Mouse (Mus musculus) heart, embryonic 11.5 days (tissue): ENCODE measurements at regions not wholly inside any gene's neighbourhood (a gene's known extent, or its start where the extent isn't known, plus 50 kb on each side); places are given as distances from the start of the nearest gene placed in this dataset.

Experiments used
- ATAC-seq: fragments of 200-750 bp; cut with Nextera tagmentation; replicated peaks from 2 replicates; pipeline ENCODE4 v1.8.0; 2017; ENCODE audit warnings: moderate library complexity; ENCODE audit not compliant: insufficient number of reproducible peaks, low FRiP score, low TSS enrichment
- H3K27ac ChIP-seq: fragments of 300-500 bp; sonication (generic); 2 replicates; pipeline ENCODE4 v1.5.1; 2014; ENCODE audit warnings: mild to moderate bottlenecking, low read depth, low read length
- H3K27me3 ChIP-seq: fragments of 300-500 bp; sonication (generic); 2 replicates; pipeline ENCODE4 v1.6.1; 2014; ENCODE audit warnings: mild to moderate bottlenecking, low read length, mixed read lengths; ENCODE audit not compliant: control insufficient read depth, insufficient read depth
- H3K36me3 ChIP-seq: fragments of 300-500 bp; sonication (generic); 2 replicates; pipeline ENCODE4 v1.6.1; 2014; ENCODE audit warnings: mild to moderate bottlenecking, low read length, moderate library complexity, mixed read lengths; ENCODE audit not compliant: control insufficient read depth, insufficient read depth
- H3K4me1 ChIP-seq: fragments of 300-500 bp; sonication (generic); 2 replicates; pipeline ENCODE4 v1.6.1; 2014; ENCODE audit warnings: low read length; ENCODE audit not compliant: control insufficient read depth, insufficient read depth
- H3K4me2 ChIP-seq: fragments of 300-500 bp; sonication (generic); 2 replicates; pipeline ENCODE4 v1.6.1; 2014; ENCODE audit warnings: mild to moderate bottlenecking, moderate library complexity
- H3K4me3 ChIP-seq: fragments of 300-500 bp; sonication (generic); 2 replicates; pipeline ENCODE4 v1.5.1; 2014; ENCODE audit warnings: low read depth, low read length
- H3K9ac ChIP-seq: fragments of 300-500 bp; sonication (generic); 2 replicates; pipeline ENCODE4 v1.6.1; 2014; ENCODE audit warnings: mild to moderate bottlenecking, low read depth, low read length, moderate library complexity
- H3K9me3 ChIP-seq: fragments of 300-500 bp; sonication (generic); replicated peaks from 2 replicates; pipeline ENCODE4 v1.6.1; 2016; ENCODE audit warnings: low read length; ENCODE audit not compliant: control insufficient read depth
- WGBS: fragments of 180-500 bp; shearing (Covaris S2); extraction: QIAGEN DNeasy Blood & Tissue Kit; methylation state at CpG from one replicate; pipeline ENCODE4 v1.1.7; 2014; ENCODE audit not compliant: insufficient replicate concordance; 5-methylcytosine and 5-hydroxymethylcytosine counted together

- Histone ChIP-seq H3K4me2 (no peak overlapping the region), H3K36me3 (no peaks in the 10 kb centered on the region), H3K9ac (no peak overlapping the region), H3K27ac (no peak overlapping the region), H3K9me3 (no peaks in the 10 kb centered on the region), H3K27me3 (no peaks in the 10 kb centered on the region), H3K4me3 (no peak overlapping the region), H3K4me1 (no peaks in the 10 kb centered on the region)
- 80% methylated on average over 11 of the region's 11 CpGs for WGBS
- ATAC-seq, result no peak
These were observed 122.8 kb downstream of the Rplp1 start for GRCm38 (mm10) chr9:61791435-61792064.

DNA sequence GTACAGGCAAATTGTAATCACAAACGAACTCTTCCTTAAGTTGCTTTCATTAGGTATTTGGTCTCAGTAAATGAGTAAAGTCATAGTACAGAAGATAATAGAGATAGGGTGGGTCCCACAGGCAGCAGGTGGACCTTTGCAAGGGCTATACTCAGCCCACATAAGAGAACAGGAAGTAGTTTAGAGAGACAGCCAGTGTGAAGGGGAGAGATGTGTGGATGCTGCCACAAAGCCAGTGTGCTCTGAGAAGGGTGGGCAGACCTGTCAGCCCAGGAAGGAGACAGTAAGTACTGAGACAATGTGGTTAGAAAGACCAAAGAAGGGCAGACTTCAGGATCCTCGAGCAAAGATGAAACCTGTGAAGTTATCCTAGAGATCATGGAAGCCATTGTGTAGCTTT is 123.5 kb downstream of the Rplp1 start:
- Histone ChIP-seq H3K4me1 (no peaks in the 10 kb centered on the region), H3K36me3 (no peaks in the 10 kb centered on the region), H3K4me2 (no peak overlapping the region), H3K4me3 (no peak overlapping the region), H3K9ac (no peak overlapping the region), H3K9me3 (no peaks in the 10 kb centered on the region), H3K27me3 (no peaks in the 10 kb centered on the region), H3K27ac (no peak overlapping the region)
- no peak for ATAC-seq
- WGBS, result 68% methylated on average over 2 of the region's 2 CpGs

DNA sequence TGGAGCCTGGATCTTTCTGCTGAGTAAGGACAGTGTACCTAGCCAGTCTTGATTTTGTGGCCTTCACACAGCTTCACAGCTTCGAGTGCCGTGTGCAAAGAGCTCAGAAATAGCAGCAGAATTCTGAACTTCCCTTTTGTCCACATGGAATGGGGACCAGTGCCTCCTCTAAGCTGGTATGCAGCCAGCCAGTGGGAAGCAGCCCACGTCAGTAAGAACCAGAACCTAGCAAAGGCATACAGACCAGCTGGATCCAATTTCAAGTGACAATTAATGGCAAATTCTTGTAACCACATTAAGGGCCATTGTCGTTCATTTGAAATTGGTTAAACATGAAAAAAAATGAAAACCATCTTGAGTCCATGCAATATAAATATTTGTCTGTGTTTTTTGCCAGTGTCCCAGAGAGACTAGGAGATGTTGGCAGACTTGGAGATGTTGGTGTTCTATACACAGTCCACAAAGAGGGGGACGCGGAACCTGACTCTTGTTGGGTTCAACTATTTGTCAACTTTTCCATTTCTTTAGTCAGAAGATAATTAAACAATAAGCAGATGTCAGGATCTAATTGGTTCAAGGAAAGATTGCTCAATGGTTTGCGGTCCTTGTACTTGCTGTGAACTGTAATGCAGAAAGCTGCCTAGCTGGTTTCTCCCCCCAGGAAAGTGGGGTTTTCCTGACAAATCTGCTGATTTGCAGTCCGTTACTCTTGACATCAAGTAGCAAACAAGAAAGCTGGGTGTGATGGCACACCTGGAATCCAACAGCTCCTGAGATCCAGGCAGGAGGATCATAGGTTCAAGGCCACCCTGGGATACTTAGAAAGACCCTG is 125.1 kb downstream of the Rplp1 start:
- H3K4me3 ChIP-seq, result no peak overlapping the region
- no peak for ATAC-seq
- H3K4me2 ChIP-seq, result no peak overlapping the region
- H3K27ac ChIP-seq, result no peak overlapping the region
- H3K27me3 ChIP-seq, result no peaks in the 10 kb centered on the region
- no peaks in the 10 kb centered on the region for H3K4me1 ChIP-seq
- H3K9ac ChIP-seq, result no peak overlapping the region
- no peaks in the 10 kb centered on the region for H3K9me3 ChIP-seq
- 73% methylated on average over 8 of the region's 8 CpGs for WGBS
- H3K36me3 ChIP-seq, result no peaks in the 10 kb centered on the region

DNA sequence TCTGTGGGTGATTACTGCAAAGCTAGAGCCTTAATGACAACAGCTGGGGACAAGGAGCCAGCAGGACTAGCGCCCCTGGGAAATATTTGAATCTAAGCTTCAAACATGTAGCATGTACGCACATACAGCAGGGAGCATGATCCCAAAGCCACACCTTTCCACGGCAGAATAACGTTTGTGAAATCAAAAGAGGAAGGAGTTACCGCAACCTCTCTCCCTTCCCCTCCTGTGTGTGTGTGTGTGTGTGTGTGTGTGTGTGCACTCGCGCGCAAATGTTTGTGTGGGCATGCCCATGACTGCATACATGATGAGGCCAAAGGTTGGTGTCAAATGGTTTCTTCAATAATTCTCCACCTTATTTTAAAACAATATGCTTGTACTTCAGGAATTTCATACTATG is 132.9 kb downstream of the Rplp1 start:
- no peak overlapping the region for H3K4me3 ChIP-seq
- no peak overlapping the region for H3K9ac ChIP-seq
- ATAC-seq, result no peak
- H3K9me3 ChIP-seq, result no peaks in the 10 kb centered on the region
- H3K27me3 ChIP-seq, result no peaks in the 10 kb centered on the region
- no peak overlapping the region for H3K27ac ChIP-seq
- H3K36me3 ChIP-seq, result no peaks in the 10 kb centered on the region
- 89% methylated on average over 8 of the region's 8 CpGs for WGBS
- no peak overlapping the region for H3K4me2 ChIP-seq
- H3K4me1 ChIP-seq, result no peaks in the 10 kb centered on the region

- Histone ChIP-seq H3K4me3 (no peak overlapping the region), H3K4me1 (no peaks in the 10 kb centered on the region), H3K9me3 (no peaks in the 10 kb centered on the region), H3K36me3 (no peaks in the 10 kb centered on the region), H3K27ac (no peak overlapping the region), H3K27me3 (no peaks in the 10 kb centered on the region), H3K9ac (no peak overlapping the region), H3K4me2 (no peak overlapping the region)
- WGBS, result 70% methylated on average over 9 of the region's 9 CpGs
- no peak for ATAC-seq
These were observed 134.0 kb downstream of the Rplp1 start for GRCm38 (mm10) chr9:61780186-61780939.

DNA sequence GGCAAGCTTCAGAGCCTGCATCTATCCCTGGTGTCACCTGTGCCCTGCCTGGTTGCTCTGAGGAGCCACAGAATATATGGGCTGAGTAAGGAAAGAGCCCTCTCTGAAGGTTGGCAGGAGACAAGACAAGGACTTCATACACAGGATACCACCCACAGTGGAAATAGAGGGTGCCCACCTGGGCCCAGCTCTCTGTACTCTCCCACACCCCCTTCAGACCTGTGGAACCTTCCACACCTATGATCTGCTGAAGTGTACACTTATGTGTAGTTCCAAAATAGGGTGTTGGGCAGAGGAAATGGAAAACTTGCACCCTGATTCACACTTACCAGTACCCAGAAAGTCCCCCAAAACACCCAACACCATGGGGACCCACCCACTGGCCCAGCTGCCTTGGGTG is 135.2 kb downstream of the Rplp1 start:
- no peak for ATAC-seq
- no peak overlapping the region for H3K4me2 ChIP-seq
- no peaks in the 10 kb centered on the region for H3K36me3 ChIP-seq

GRCm38 (mm10) chr9:61776446-61776845 is 137.9 kb downstream of the Rplp1 start:
- Histone ChIP-seq H3K9ac (no peak overlapping the region), H3K27me3 (no peaks in the 10 kb centered on the region), H3K9me3 (no peaks in the 10 kb centered on the region), H3K4me2 (no peak overlapping the region), H3K36me3 (no peaks in the 10 kb centered on the region), H3K4me3 (no peak overlapping the region), H3K4me1 (no peaks in the 10 kb centered on the region), H3K27ac (no peak overlapping the region)
- no peak for ATAC-seq
- 75% methylated on average over 2 of the region's 2 CpGs for WGBS

More for the DNA sequence above, 135.2 kb downstream of the Rplp1 start:
- Histone ChIP-seq H3K27me3 (no peaks in the 10 kb centered on the region), H3K4me1 (no peaks in the 10 kb centered on the region), H3K9me3 (no peaks in the 10 kb centered on the region), H3K27ac (no peak overlapping the region), H3K9ac (no peak overlapping the region), H3K4me3 (no peak overlapping the region)

DNA sequence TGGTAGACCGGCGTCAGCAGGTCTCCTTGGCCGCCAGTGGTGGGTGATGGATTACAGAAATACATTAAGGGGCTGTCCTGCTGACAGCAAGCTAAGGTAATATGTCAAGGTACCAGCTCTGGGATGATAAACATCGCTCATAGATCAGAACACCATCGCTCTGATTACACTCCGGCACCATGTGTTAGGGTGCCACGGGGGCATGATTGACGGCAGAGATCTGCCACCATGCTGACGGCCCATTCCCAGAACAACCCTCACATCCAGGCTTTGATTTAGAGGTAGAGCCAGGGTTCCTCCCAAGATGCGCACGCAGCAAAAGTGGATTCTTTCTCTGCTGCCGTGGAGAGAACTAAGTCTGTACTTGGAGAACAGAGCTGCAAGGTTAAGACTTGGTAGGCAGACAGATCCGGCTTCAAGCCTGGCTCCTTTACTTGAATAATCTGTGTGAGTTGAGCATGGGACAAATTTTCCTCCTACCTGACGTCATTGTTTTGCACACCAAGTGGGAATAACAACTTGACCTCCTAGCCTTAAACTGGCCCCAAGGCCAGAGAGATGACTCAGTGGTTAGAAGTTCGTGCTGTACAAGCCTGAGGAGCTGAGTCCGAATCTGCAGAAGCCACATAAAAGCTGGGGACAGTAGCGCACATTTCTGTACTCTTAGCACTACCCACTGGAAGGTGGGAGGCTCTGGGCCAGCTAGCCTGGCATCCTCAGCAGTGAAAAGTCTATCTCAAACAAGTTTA is 144.0 kb downstream of the Rplp1 start:
- WGBS, result 61% methylated on average over 17 of the region's 17 CpGs
- Histone ChIP-seq H3K36me3 (no peaks in the 10 kb centered on the region), H3K27ac (no peak overlapping the region), H3K4me2 (no peak overlapping the region), H3K9me3 (no peaks in the 10 kb centered on the region), H3K27me3 (no peaks in the 10 kb centered on the region), H3K4me3 (no peak overlapping the region), H3K9ac (no peak overlapping the region), H3K4me1 (no peaks in the 10 kb centered on the region)
- ATAC-seq, result no peak
